In the genomic region with DNA sequence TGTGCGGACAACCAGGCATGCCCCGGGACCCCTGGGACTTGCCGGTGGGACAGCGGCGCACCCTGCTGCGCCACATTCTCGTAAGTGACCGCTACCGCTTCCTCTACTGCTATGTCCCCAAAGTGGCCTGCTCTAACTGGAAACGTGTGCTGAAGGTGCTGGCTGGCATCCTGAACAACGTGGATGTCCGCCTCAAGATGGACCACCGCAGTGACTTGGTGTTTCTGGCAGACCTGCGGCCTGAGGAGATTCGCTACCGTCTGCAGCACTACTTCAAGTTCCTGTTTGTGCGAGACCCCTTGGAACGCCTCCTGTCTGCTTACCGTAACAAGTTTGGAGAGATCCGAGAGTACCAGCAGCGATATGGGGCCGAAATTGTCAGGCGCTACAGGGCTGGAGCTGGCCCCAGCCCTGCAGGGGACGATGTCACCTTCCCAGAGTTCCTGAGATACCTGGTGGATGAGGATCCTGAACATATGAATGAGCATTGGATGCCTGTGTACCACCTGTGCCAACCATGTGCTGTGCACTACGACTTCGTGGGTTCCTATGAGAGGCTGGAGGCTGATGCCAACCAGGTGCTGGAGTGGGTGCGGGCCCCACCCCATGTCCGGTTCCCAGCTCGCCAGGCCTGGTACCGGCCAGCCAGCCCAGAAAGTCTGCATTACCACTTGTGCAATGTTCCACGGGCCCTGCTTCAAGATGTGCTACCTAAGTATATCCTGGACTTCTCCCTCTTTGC, we compare ENCODE assay signal across 8 mouse cellular contexts. TPM values are rescaled to one million over a fixed set of nuclear protein-coding genes. Genes with fewer than 3 reads are reported as not detected.
DNase-seq lines count a peak whose midpoint lies in the region; ATAC-seq and TF ChIP-seq lines count a peak whose summit lies in the region.

No protein-coding gene starts in this region.

- H3K27ac ChIP-seq in kidney, embryonic 14.5 days (ENCODE audit: low read depth, low read length): peak overlapping the region; percentile 73
- H3K27ac ChIP-seq in embryonic facial prominence, embryonic 10.5 days (replicated peaks): peak overlapping the region; percentile 94
- no peak overlapping the region for H3K27ac ChIP-seq in hindbrain, postnatal 0 days
- H3K27ac ChIP-seq in midbrain, embryonic 15.5 days: no peak overlapping the region

- 0 out of 2 replicates have a peak, but pooled peaks cover 2% of the 10 kb centered on the region for H3K36me3 ChIP-seq in kidney, embryonic 14.5 days (ENCODE audit: control insufficient read depth, insufficient read depth, low read length)
- peaks cover 17% of the 10 kb centered on the region for H3K36me3 ChIP-seq in embryonic facial prominence, embryonic 10.5 days (replicated peaks)
- H3K36me3 ChIP-seq in hindbrain, postnatal 0 days (ENCODE audit: insufficient read depth, low read length): 0 out of 2 replicates have a peak, but pooled peaks cover 17% of the 10 kb centered on the region
- peaks cover 8% of the 10 kb centered on the region for H3K36me3 ChIP-seq in midbrain, embryonic 15.5 days (replicated peaks)

- H3K4me3 ChIP-seq in kidney, embryonic 14.5 days (ENCODE audit: low read length): peak overlapping the region; percentile 86
- peak overlapping the region; percentile 89 for H3K4me3 ChIP-seq in embryonic facial prominence, embryonic 10.5 days
- H3K4me3 ChIP-seq in hindbrain, postnatal 0 days (ENCODE audit: low read length): peak overlapping the region; percentile 52
- H3K4me3 ChIP-seq in midbrain, embryonic 15.5 days: peak overlapping the region; percentile 53

- H3K27me3 ChIP-seq in kidney, embryonic 14.5 days (ENCODE audit: control insufficient read depth, insufficient read depth, low read length): no peaks in the 10 kb centered on the region; the same call in 1 of the 2 replicates
- H3K27me3 ChIP-seq in embryonic facial prominence, embryonic 10.5 days (replicated peaks; ENCODE audit: low read depth, poor library complexity, severe bottlenecking): no peaks in the 10 kb centered on the region
- no peaks in the 10 kb centered on the region for H3K27me3 ChIP-seq in hindbrain, postnatal 0 days (ENCODE audit: insufficient read depth, low read length)
- H3K27me3 ChIP-seq in midbrain, embryonic 15.5 days (replicated peaks): no peaks in the 10 kb centered on the region

- peak overlapping the region; percentile 86 for H3K9ac ChIP-seq in kidney, embryonic 14.5 days (ENCODE audit: low read depth, low read length)
- peak overlapping the region; percentile 64 for H3K9ac ChIP-seq in hindbrain, postnatal 0 days (replicated peaks; ENCODE audit: low read length)
- H3K9ac ChIP-seq in midbrain, embryonic 15.5 days: peak overlapping the region; percentile 60

- no peak for TF ChIP-seq CTCF in hindbrain, postnatal 0 days (IDR thresholded peaks at IDR 0.05; ENCODE audit: low read depth)

- DNase-seq in kidney, adult 11 months: no peak
- DNase-seq in embryonic facial prominence, embryonic 10.5 days (ENCODE audit: low spot score): no peak
- no peak for DNase-seq in hindbrain, postnatal 0 days (ENCODE audit: low spot score)
- DNase-seq in ovary, adult 18-20 months (ENCODE audit: low spot score): no peak
- DNase-seq in frontal cortex, postnatal 25 days (ENCODE audit: low spot score in 2 of 2): no peak
- no peak for DNase-seq in kidney, postnatal 10 days

- H3K9me3 ChIP-seq in kidney, embryonic 14.5 days (ENCODE audit: control insufficient read depth, low read length): no peaks in the 10 kb centered on the region
- no peaks in the 10 kb centered on the region for H3K9me3 ChIP-seq in embryonic facial prominence, embryonic 10.5 days
- no peaks in the 10 kb centered on the region for H3K9me3 ChIP-seq in hindbrain, postnatal 0 days (ENCODE audit: low read length)
- no peaks in the 10 kb centered on the region for H3K9me3 ChIP-seq in midbrain, embryonic 15.5 days

- peak; percentile 10; the same call in 1 of the 2 replicates for ATAC-seq in kidney, embryonic 14.5 days (ENCODE audit: low FRiP score, low TSS enrichment)
- no peak for ATAC-seq in hindbrain, postnatal 0 days
- 0 out of 2 replicates have a peak, but pooled peaks have one; percentile 2 for ATAC-seq in midbrain, embryonic 15.5 days (replicated peaks)

- peaks cover 17% of the 10 kb centered on the region for H3K4me1 ChIP-seq in kidney, embryonic 14.5 days (ENCODE audit: control insufficient read depth, insufficient read depth, low read length)
- peaks cover 57% of the 10 kb centered on the region for H3K4me1 ChIP-seq in embryonic facial prominence, embryonic 10.5 days
- peaks cover 11% of the 10 kb centered on the region for H3K4me1 ChIP-seq in hindbrain, postnatal 0 days (ENCODE audit: insufficient read depth, low read length)
- H3K4me1 ChIP-seq in midbrain, embryonic 15.5 days: peaks cover 19% of the 10 kb centered on the region

- H3K4me2 ChIP-seq in kidney, embryonic 14.5 days (replicated peaks; ENCODE audit: low read depth, low read length): peak overlapping the region; percentile 91
- H3K4me2 ChIP-seq in hindbrain, postnatal 0 days (ENCODE audit: low read depth, low read length): peak overlapping the region; percentile 84
- peak overlapping the region; percentile 92 for H3K4me2 ChIP-seq in midbrain, embryonic 15.5 days

- 31% methylated on average over 31 of the region's 31 CpGs for WGBS in kidney, embryonic 14.5 days
- 33% methylated on average over 31 of the region's 31 CpGs for WGBS in embryonic facial prominence, embryonic 10.5 days
- WGBS in hindbrain, postnatal 0 days: 39% methylated on average over 31 of the region's 31 CpGs
- 37% methylated on average over 31 of the region's 31 CpGs for WGBS in midbrain, embryonic 15.5 days

RNA-seq across cellular contexts. Expression of a gene that starts 0.9 kb away (rescaled TPM):
- 27.1 and 31.8 TPM in 2 replicates for polyA plus RNA-seq in kidney, embryonic 14.5 days (2014; fragmentation: Nextera tagmentation; extraction: Ambion mirVana)
- polyA plus RNA-seq in embryonic facial prominence, embryonic 10.5 days (2016; fragmentation: Nextera tagmentation; extraction: Ambion mirVana): 20.8 and 22.2 TPM in 2 replicates
- 6.2 and 8.5 TPM in 2 replicates for total RNA-seq in hindbrain, postnatal 0 days (2014; rRNA removed)
- polyA plus RNA-seq in hindbrain, postnatal 0 days (2015; fragmentation: Nextera tagmentation; extraction: Ambion mirVana): 4.7 and 4.9 TPM in 2 replicates
- polyA plus RNA-seq in midbrain, embryonic 15.5 days (2015; fragmentation: Nextera tagmentation; extraction: Ambion mirVana): 4.7 and 6.0 TPM in 2 replicates

RNA-seq across cellular contexts. Expression of a gene that starts 27.0 kb away (rescaled TPM):
- polyA plus RNA-seq in kidney, embryonic 14.5 days (2014; fragmentation: Nextera tagmentation; extraction: Ambion mirVana): 1.2 and 2.3 TPM in 2 replicates
- 3.2 and 3.3 TPM in 2 replicates for polyA plus RNA-seq in embryonic facial prominence, embryonic 10.5 days (2016; fragmentation: Nextera tagmentation; extraction: Ambion mirVana)
- 24.5 and 25.2 TPM in 2 replicates for total RNA-seq in hindbrain, postnatal 0 days (2014; rRNA removed)
- polyA plus RNA-seq in hindbrain, postnatal 0 days (2015; fragmentation: Nextera tagmentation; extraction: Ambion mirVana): 4.8 and 5.9 TPM in 2 replicates
- polyA plus RNA-seq in midbrain, embryonic 15.5 days (2015; fragmentation: Nextera tagmentation; extraction: Ambion mirVana): 8.4 and 8.8 TPM in 2 replicates

Comparison
In these comparisons a context has a peak if more than half of its experiments do, and no peak if none do; other contexts are left out.
1. H3K27ac ChIP-seq: peak in kidney, embryonic 14.5 days (single experiment) and embryonic facial prominence, embryonic 10.5 days (single experiment); none in hindbrain, postnatal 0 days (single experiment) and midbrain, embryonic 15.5 days (single experiment).
2. Peak in every context shown above with its lines, with median percentiles within 50 percentile points of each other: H3K4me2 ChIP-seq, H3K4me3 ChIP-seq and H3K9ac ChIP-seq.